Mouse (Mus musculus): ENCODE measurements around the gene Gm47996.

DNA sequence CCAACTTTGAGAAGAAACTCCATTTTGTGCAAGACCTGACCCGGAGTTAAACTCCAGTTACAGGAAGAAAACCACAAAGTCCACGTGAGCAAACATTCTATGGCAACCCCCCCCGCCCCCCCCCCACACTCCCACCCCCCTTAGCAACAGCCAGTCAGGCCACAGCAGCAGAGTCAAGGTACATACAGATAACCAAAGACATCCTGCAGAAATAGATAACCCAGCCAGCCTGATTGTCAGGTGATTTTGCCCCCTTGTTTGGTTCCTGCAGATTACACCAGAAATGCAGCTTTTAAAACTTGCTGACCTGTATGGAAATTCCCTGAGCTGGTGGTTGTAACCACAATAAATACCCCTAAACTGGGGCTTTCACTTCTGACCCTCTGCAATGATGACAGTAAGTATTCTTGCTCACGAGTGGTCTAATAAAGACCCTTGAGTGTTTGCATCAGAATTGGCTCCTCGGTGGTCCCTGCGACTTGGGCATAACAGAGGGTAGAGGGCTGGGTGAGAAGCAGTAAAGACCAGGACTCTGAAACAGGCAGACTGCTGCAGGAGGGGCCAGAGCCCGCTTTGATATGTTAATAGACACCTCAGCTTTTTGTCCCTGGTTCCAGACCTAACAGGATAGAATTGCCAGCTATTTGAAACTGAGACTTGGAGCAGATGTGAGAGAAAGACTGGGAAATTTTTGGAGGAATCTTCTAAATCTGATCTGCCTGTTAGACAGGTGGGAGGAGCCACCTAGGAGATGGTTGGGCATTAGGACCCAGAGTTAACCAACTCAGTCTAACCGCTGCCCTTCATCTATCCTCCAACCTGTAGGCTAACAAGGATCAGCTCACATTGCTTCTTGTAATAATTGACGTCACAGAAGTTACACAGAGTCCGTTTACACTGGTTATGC, 32.6 kb upstream of the Gm47996 start:
- TF ChIP-seq CTCF (IDR thresholded peaks at IDR 0.05; ENCODE audit: insufficient read depth, low read depth, low read length) (no peak), POLR2A (IDR thresholded peaks at IDR 0.05; ENCODE audit: insufficient read depth, low read depth, low read length) (no peak)
